Comparison of ENCODE assay signal across 9 mouse cellular contexts in genomic region chr4:134580351-134581148, GRCm38 (mm10). TPM values are rescaled to one million over a fixed set of nuclear protein-coding genes. Genes with fewer than 3 reads are reported as not detected.
A peak's percentile ranks its signal among the peaks of the same experiment; 100 is the strongest.
DNase-seq lines count a peak whose midpoint lies in the region; ATAC-seq lines count a peak whose summit lies in the region.
"Had no signal": no experiment of that assay in that cellular context is flagged by ENCODE, and none has a peak within 500 bp of the region (broad histone marks: within the 10 kb centered on the region; RNA-seq: fewer than 3 reads in every experiment).

No protein-coding gene starts in this region.

- H3K9me3 ChIP-seq in hindbrain, embryonic 16.5 days (ENCODE audit: control insufficient read depth, low read length), result no peaks in the 10 kb centered on the region
- H3K9me3 ChIP-seq in midbrain, embryonic 14.5 days (ENCODE audit: control insufficient read depth, low read length), result no peaks in the 10 kb centered on the region
- H3K9me3 ChIP-seq in liver, embryonic 11.5 days (ENCODE audit: control insufficient read depth, low read length), result no peaks in the 10 kb centered on the region
- no peaks in the 10 kb centered on the region for H3K9me3 ChIP-seq in kidney, embryonic 14.5 days (ENCODE audit: control insufficient read depth, low read length)

- no peaks in the 10 kb centered on the region for H3K36me3 ChIP-seq in hindbrain, embryonic 16.5 days (ENCODE audit: control insufficient read depth, insufficient read depth, low read length)
- no peaks in the 10 kb centered on the region for H3K36me3 ChIP-seq in midbrain, embryonic 14.5 days (ENCODE audit: control insufficient read depth, insufficient read depth, low read length)
- H3K36me3 ChIP-seq in liver, embryonic 11.5 days (ENCODE audit: control insufficient read depth, insufficient read depth, low read length), result no peaks in the 10 kb centered on the region
- H3K36me3 ChIP-seq in kidney, embryonic 14.5 days (ENCODE audit: control insufficient read depth, insufficient read depth, low read length), result no peaks in the 10 kb centered on the region

- peaks cover 30% of the 10 kb centered on the region for H3K4me1 ChIP-seq in hindbrain, embryonic 16.5 days (ENCODE audit: control insufficient read depth, insufficient read depth, low read depth, low read length)
- H3K4me1 ChIP-seq in midbrain, embryonic 14.5 days (ENCODE audit: control insufficient read depth, insufficient read depth, low read length), result peaks cover 14% of the 10 kb centered on the region
- peaks cover 16% of the 10 kb centered on the region for H3K4me1 ChIP-seq in liver, embryonic 11.5 days (replicated peaks; ENCODE audit: control insufficient read depth, insufficient read depth, low read length)
- peaks cover 18% of the 10 kb centered on the region; the same call in 1 of the 2 replicates for H3K4me1 ChIP-seq in kidney, embryonic 14.5 days (ENCODE audit: control insufficient read depth, insufficient read depth, low read length)

- H3K4me2 ChIP-seq in hindbrain, embryonic 16.5 days (ENCODE audit: low read length), result no peak overlapping the region
- no peak overlapping the region for H3K4me2 ChIP-seq in midbrain, embryonic 14.5 days (ENCODE audit: low read length)
- H3K4me2 ChIP-seq in liver, embryonic 11.5 days, result no peak overlapping the region
- no peak overlapping the region for H3K4me2 ChIP-seq in kidney, embryonic 14.5 days (replicated peaks; ENCODE audit: low read depth, low read length)

- peak; percentile 76 for DNase-seq in cerebellum, adult 11 months
- DNase-seq in cerebellum, adult 9-10 months, result peak; percentile 87
- DNase-seq in midbrain, embryonic 14.5 days, result no peak
- no peak for DNase-seq in ovary, postnatal 14 days (ENCODE audit: low spot score)
- no peak for DNase-seq in liver, embryonic 11.5 days (ENCODE audit: low spot score)
- DNase-seq in kidney, adult 8-10 months, result no peak
- DNase-seq: gastrocnemius, postnatal 25 days had no signal

- H3K9ac ChIP-seq in hindbrain, embryonic 16.5 days (ENCODE audit: low read depth, low read length), result no peak overlapping the region; the same call in 1 of the 2 replicates
- H3K9ac ChIP-seq in midbrain, embryonic 14.5 days (replicated peaks; ENCODE audit: low read length), result 0 out of 2 replicates have a peak overlapping the region, but pooled peaks have one; percentile 16
- H3K9ac ChIP-seq in liver, embryonic 11.5 days (ENCODE audit: low read depth, low read length), result no peak overlapping the region
- no peak overlapping the region for H3K9ac ChIP-seq in kidney, embryonic 14.5 days (ENCODE audit: low read depth, low read length)

- H3K4me3 ChIP-seq in hindbrain, embryonic 16.5 days (ENCODE audit: low read length), result no peak overlapping the region
- no peak overlapping the region for H3K4me3 ChIP-seq in midbrain, embryonic 14.5 days (replicated peaks; ENCODE audit: low read depth, low read length)
- no peak overlapping the region for H3K4me3 ChIP-seq in liver, embryonic 11.5 days (ENCODE audit: low read depth, low read length)
- H3K4me3 ChIP-seq in kidney, embryonic 14.5 days (ENCODE audit: low read length), result no peak overlapping the region

- WGBS in hindbrain, embryonic 16.5 days, result 53% methylated on average over 15 of the region's 15 CpGs
- 72% methylated on average over 15 of the region's 15 CpGs for WGBS in midbrain, embryonic 14.5 days
- 81% methylated on average over 15 of the region's 15 CpGs for WGBS in liver, embryonic 11.5 days
- WGBS in kidney, embryonic 14.5 days, result 82% methylated on average over 15 of the region's 15 CpGs

- H3K27ac ChIP-seq in hindbrain, embryonic 16.5 days (ENCODE audit: low read depth, low read length), result peak overlapping the region; percentile 68
- H3K27ac ChIP-seq in midbrain, embryonic 14.5 days (replicated peaks; ENCODE audit: low read depth, low read length), result peak overlapping the region; percentile 41; the same call in 1 of the 2 replicates
- H3K27ac ChIP-seq in liver, embryonic 11.5 days (ENCODE audit: low read depth, low read length), result no peak overlapping the region
- H3K27ac ChIP-seq in kidney, embryonic 14.5 days (ENCODE audit: low read depth, low read length), result no peak overlapping the region

- H3K27me3 ChIP-seq in hindbrain, embryonic 16.5 days (replicated peaks; ENCODE audit: control insufficient read depth, insufficient read depth, low read length), result no peaks in the 10 kb centered on the region
- no peaks in the 10 kb centered on the region for H3K27me3 ChIP-seq in midbrain, embryonic 14.5 days (ENCODE audit: control insufficient read depth, insufficient read depth, low read length)
- no peaks in the 10 kb centered on the region for H3K27me3 ChIP-seq in liver, embryonic 11.5 days (replicated peaks; ENCODE audit: control insufficient read depth, insufficient read depth, low read length)
- no peaks in the 10 kb centered on the region for H3K27me3 ChIP-seq in kidney, embryonic 14.5 days (ENCODE audit: control insufficient read depth, insufficient read depth, low read length)

- 0 out of 2 replicates have a peak, but pooled peaks have one; percentile 35 for ATAC-seq in hindbrain, embryonic 16.5 days
- ATAC-seq in midbrain, embryonic 14.5 days (ENCODE audit: low FRiP score, low TSS enrichment), result no peak
- ATAC-seq in liver, embryonic 11.5 days (replicated peaks; ENCODE audit: low FRiP score), result no peak
- ATAC-seq in kidney, embryonic 14.5 days (ENCODE audit: low FRiP score, low TSS enrichment), result no peak

RNA-seq across cellular contexts. Expression of gene Selenon, which starts 28.6 kb away (rescaled TPM):
- 6.7 and 7.0 TPM in 2 replicates for polyA plus RNA-seq in hindbrain, embryonic 16.5 days (2015; fragmentation: Nextera tagmentation; extraction: Ambion mirVana)
- 14.2 and 15.9 TPM in 2 replicates for polyA plus RNA-seq in midbrain, embryonic 14.5 days (2014; fragmentation: Nextera tagmentation; extraction: Ambion mirVana)
- polyA plus RNA-seq in liver, embryonic 11.5 days (2014; fragmentation: Nextera tagmentation; extraction: Ambion mirVana), result 12.4 and 13.1 TPM in 2 replicates
- 15.6 and 19.5 TPM in 2 replicates for polyA plus RNA-seq in kidney, embryonic 14.5 days (2014; fragmentation: Nextera tagmentation; extraction: Ambion mirVana)

RNA-seq across cellular contexts. Expression of gene Mtfr1l, which starts 45.4 kb away (rescaled TPM):
- polyA plus RNA-seq in hindbrain, embryonic 16.5 days (2015; fragmentation: Nextera tagmentation; extraction: Ambion mirVana), result 176 and 182 TPM in 2 replicates
- polyA plus RNA-seq in midbrain, embryonic 14.5 days (2014; fragmentation: Nextera tagmentation; extraction: Ambion mirVana), result 181 and 185 TPM in 2 replicates
- polyA plus RNA-seq in liver, embryonic 11.5 days (2014; fragmentation: Nextera tagmentation; extraction: Ambion mirVana), result 107 and 114 TPM in 2 replicates
- polyA plus RNA-seq in kidney, embryonic 14.5 days (2014; fragmentation: Nextera tagmentation; extraction: Ambion mirVana), result 114 and 130 TPM in 2 replicates

Comparison
In these comparisons a context has a peak if more than half of its experiments do, and no peak if none do; other contexts are left out.
1. DNase-seq: peak in cerebellum, adult 11 months (single experiment) and cerebellum, adult 9-10 months (single experiment); none in midbrain, embryonic 14.5 days (single experiment), ovary, postnatal 14 days (single experiment), liver, embryonic 11.5 days (single experiment) and kidney, adult 8-10 months (0 of 2).
2. H3K27ac ChIP-seq: peak in hindbrain, embryonic 16.5 days (single experiment) and midbrain, embryonic 14.5 days (single experiment); none in liver, embryonic 11.5 days (single experiment) and kidney, embryonic 14.5 days (single experiment).